Mouse (Mus musculus) intestine, postnatal 0 days (tissue): ENCODE measurements around the gene Unc5c. TPM values are rescaled to one million over a fixed set of nuclear protein-coding genes. Genes with fewer than 3 reads are reported as not detected.

Experiments used
- ATAC-seq: fragments of 200-750 bp; cut with Nextera tagmentation; 2 replicates; pipeline ENCODE4 v1.8.0; 2017; ENCODE audit warnings: mild to moderate bottlenecking, moderate TSS enrichment, moderate library complexity
- H3K27ac ChIP-seq: fragments of 300-500 bp; sonication (generic); 2 replicates; pipeline ENCODE4 v1.5.1; 2014; ENCODE audit warnings: mild to moderate bottlenecking, low read depth, low read length, moderate library complexity
- H3K27me3 ChIP-seq: fragments of 300-500 bp; sonication (generic); replicated peaks from 2 replicates; pipeline ENCODE4 v1.6.1; 2014; ENCODE audit warnings: low read length, mixed read lengths; ENCODE audit not compliant: control insufficient read depth, insufficient read depth
- H3K36me3 ChIP-seq: fragments of 300-500 bp; sonication (generic); 2 replicates; pipeline ENCODE4 v1.6.1; 2014; ENCODE audit warnings: mild to moderate bottlenecking, moderate library complexity; ENCODE audit not compliant: control insufficient read depth, insufficient read depth
- H3K4me1 ChIP-seq: fragments of 300-500 bp; sonication (generic); replicated peaks from 2 replicates; pipeline ENCODE4 v1.6.1; 2014; ENCODE audit warnings: antibody characterized with exemption, low read length, mixed read lengths; ENCODE audit not compliant: control insufficient read depth, insufficient read depth
- H3K4me2 ChIP-seq: fragments of 300-500 bp; sonication (generic); replicated peaks from 2 replicates; pipeline ENCODE4 v1.6.1; 2014; ENCODE audit warnings: low read depth, mild to moderate bottlenecking, moderate library complexity
- H3K4me3 ChIP-seq: fragments of 300-500 bp; sonication (generic); 2 replicates; pipeline ENCODE4 v1.5.1; 2014; ENCODE audit warnings: low read depth, low read length
- H3K9ac ChIP-seq: fragments of 300-500 bp; sonication (generic); 2 replicates; pipeline ENCODE4 v1.6.1; 2014; ENCODE audit warnings: mild to moderate bottlenecking, low read depth, low read length
- H3K9me3 ChIP-seq: fragments of 300-500 bp; sonication (generic); 2 replicates; pipeline ENCODE4 v1.6.1; 2016; ENCODE audit warnings: mixed run types; ENCODE audit not compliant: control insufficient read depth
- CTCF ChIP-seq: sonication (generic); IDR thresholded peaks from 2 replicates; pipeline ENCODE4 v1.5.1; 2016; ENCODE audit warnings: low read depth, mild to moderate bottlenecking, control low read depth, antibody characterized with exemption, moderate library complexity
- WGBS: fragments of 180-500 bp; shearing (Covaris S2); extraction: QIAGEN DNeasy Blood & Tissue Kit; methylation state at CpG from one replicate; pipeline ENCODE4 v1.1.7; 2014; 5-methylcytosine and 5-hydroxymethylcytosine counted together
- polyA plus RNA-seq: library from polyadenylated mRNA; unstranded; fragments of >200 nt; fragmentation: Nextera tagmentation; extraction: Ambion mirVana; gene quantifications from 2 replicates; pipeline ENCODE4 v1.2.1, GENCODE M21; 2015

The Unc5c gene
- polyA plus RNA-seq, 1 experiment from 2014 or later, result 2.1 TPM

GRCm38 (mm10) chr3:141626935-141627638 is 162.1 kb downstream of the Unc5c start:
- Histone ChIP-seq H3K9ac (no peak overlapping the region), H3K36me3 (no peaks in the 10 kb centered on the region), H3K9me3 (no peaks in the 10 kb centered on the region), H3K4me3 (no peak overlapping the region), H3K27ac (no peak overlapping the region), H3K27me3 (no peaks in the 10 kb centered on the region), H3K4me1 (no peaks in the 10 kb centered on the region), H3K4me2 (no peak overlapping the region)
- 64% methylated on average over 1 of the region's 1 CpGs for WGBS
- no peak for ATAC-seq
- no peak for TF ChIP-seq CTCF

- Histone ChIP-seq H3K4me3 (no peak overlapping the region), H3K27me3 (no peaks in the 10 kb centered on the region), H3K9ac (no peak overlapping the region), H3K4me1 (no peaks in the 10 kb centered on the region), H3K27ac (no peak overlapping the region), H3K4me2 (no peak overlapping the region), H3K9me3 (no peaks in the 10 kb centered on the region), H3K36me3 (no peaks in the 10 kb centered on the region)
- no peak for TF ChIP-seq CTCF
- 82% methylated on average over 5 of the region's 5 CpGs for WGBS
- ATAC-seq, result no peak
Observed at GRCm38 (mm10) chr3:141627639-141627977, 162.6 kb downstream of the Unc5c start.

DNA sequence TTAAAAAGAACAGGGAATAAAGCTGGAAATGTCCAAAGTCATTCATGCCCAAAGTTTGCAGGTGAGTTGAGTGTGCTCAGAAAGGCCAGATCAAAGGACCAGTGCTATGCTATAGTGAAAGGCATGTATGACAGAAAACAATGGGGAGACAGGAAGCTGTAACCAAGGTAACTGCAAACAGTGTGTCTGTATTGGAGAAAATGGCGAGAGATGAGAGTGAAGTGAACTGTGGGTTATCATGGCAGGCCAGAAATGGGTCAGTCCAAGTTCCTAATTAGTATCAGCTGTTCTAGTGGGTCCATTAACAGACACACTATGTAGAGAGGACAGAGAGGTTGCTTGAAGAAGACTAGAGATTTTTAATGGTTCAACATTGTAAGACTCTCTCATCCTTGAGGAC is 164.4 kb downstream of the Unc5c start:
- ATAC-seq, result no peak
- Histone ChIP-seq H3K27me3 (no peaks in the 10 kb centered on the region), H3K9me3 (no peaks in the 10 kb centered on the region), H3K4me2 (no peak overlapping the region), H3K36me3 (no peaks in the 10 kb centered on the region), H3K27ac (no peak overlapping the region), H3K9ac (no peak overlapping the region), H3K4me1 (no peaks in the 10 kb centered on the region), H3K4me3 (no peak overlapping the region)
- WGBS, result 39% methylated on average over 1 of the region's 1 CpGs
- no peak for TF ChIP-seq CTCF

GRCm38 (mm10) chr3:141637900-141638299 is 172.9 kb downstream of the Unc5c start:
- no peak overlapping the region for H3K9ac ChIP-seq
- H3K9me3 ChIP-seq, result no peaks in the 10 kb centered on the region
- H3K27me3 ChIP-seq, result no peaks in the 10 kb centered on the region
- ATAC-seq, result no peak
- H3K4me2 ChIP-seq, result no peak overlapping the region
- H3K36me3 ChIP-seq, result no peaks in the 10 kb centered on the region
- H3K4me1 ChIP-seq, result no peaks in the 10 kb centered on the region
- 29% methylated on average over 1 of the region's 1 CpGs for WGBS
- TF ChIP-seq CTCF, result no peak
- H3K4me3 ChIP-seq, result no peak overlapping the region
- H3K27ac ChIP-seq, result no peak overlapping the region

GRCm38 (mm10) chr3:141644264-141644663 is 179.2 kb downstream of the Unc5c start:
- H3K4me2 ChIP-seq, result no peak overlapping the region
- H3K27me3 ChIP-seq, result no peaks in the 10 kb centered on the region
- no peak overlapping the region for H3K9ac ChIP-seq
- H3K4me3 ChIP-seq, result no peak overlapping the region
- WGBS, result 53% methylated on average over 5 of the region's 5 CpGs
- no peaks in the 10 kb centered on the region for H3K36me3 ChIP-seq
- TF ChIP-seq CTCF, result no peak
- no peak for ATAC-seq
- H3K9me3 ChIP-seq, result no peaks in the 10 kb centered on the region
- H3K27ac ChIP-seq, result no peak overlapping the region
- no peaks in the 10 kb centered on the region for H3K4me1 ChIP-seq

- H3K9ac ChIP-seq, result no peak overlapping the region
- H3K4me3 ChIP-seq, result no peak overlapping the region
- WGBS, result 85% methylated on average over 2 of the region's 2 CpGs
- no peaks in the 10 kb centered on the region for H3K27me3 ChIP-seq
- no peak for ATAC-seq
- H3K4me2 ChIP-seq, result no peak overlapping the region
- no peak overlapping the region for H3K27ac ChIP-seq
- H3K36me3 ChIP-seq, result no peaks in the 10 kb centered on the region
- no peak for TF ChIP-seq CTCF
- H3K9me3 ChIP-seq, result no peaks in the 10 kb centered on the region
- H3K4me1 ChIP-seq, result no peaks in the 10 kb centered on the region
Observed at GRCm38 (mm10) chr3:141646588-141646987, 181.6 kb downstream of the Unc5c start.

DNA sequence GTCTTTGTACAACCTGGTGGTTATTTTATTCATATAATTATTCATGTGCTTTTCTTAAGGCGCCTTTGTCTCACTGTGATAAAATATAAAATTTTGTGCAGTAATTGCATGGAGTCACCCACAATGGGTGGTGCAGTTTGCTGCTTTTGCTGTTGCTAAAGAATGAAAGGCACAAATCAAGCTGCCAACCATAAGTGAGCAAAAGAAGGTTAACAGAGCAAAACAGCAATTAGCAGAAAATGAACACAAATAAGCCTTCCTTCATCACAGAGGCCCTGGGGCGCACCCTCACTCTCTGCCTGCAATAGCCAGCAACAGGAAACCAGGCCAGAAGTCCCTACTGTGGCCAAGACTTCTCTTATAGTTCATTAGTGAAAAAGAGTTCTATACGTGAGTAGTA is 185.6 kb downstream of the Unc5c start:
- no peaks in the 10 kb centered on the region for H3K4me1 ChIP-seq
- no peak overlapping the region for H3K9ac ChIP-seq
- no peak overlapping the region for H3K4me3 ChIP-seq
- 95% methylated on average over 3 of the region's 3 CpGs for WGBS
- ATAC-seq, result no peak
- no peak for TF ChIP-seq CTCF
- H3K9me3 ChIP-seq, result no peaks in the 10 kb centered on the region
- H3K36me3 ChIP-seq, result no peaks in the 10 kb centered on the region
- H3K27ac ChIP-seq, result no peak overlapping the region
- H3K27me3 ChIP-seq, result no peaks in the 10 kb centered on the region
- no peak overlapping the region for H3K4me2 ChIP-seq
